Mouse (Mus musculus) lung, embryonic 15.5 days (tissue): ENCODE measurements around the gene Pld6. TPM values are rescaled to one million over a fixed set of nuclear protein-coding genes. Genes with fewer than 3 reads are reported as not detected.

Experiments
- ATAC-seq: fragments of 200-750 bp; cut with Nextera tagmentation; 2 replicates; pipeline ENCODE4 v1.8.0; 2017; ENCODE audit warnings: moderate number of reproducible peaks, borderline replicate concordance; ENCODE audit not compliant: low FRiP score, low TSS enrichment; ENCODE audit errors: extremely low read depth
- H3K27ac ChIP-seq: fragments of 300-500 bp; sonication (generic); 2 replicates; pipeline ENCODE4 v1.5.1; 2015; ENCODE audit warnings: moderate library complexity, mild to moderate bottlenecking, inconsistent platforms
- H3K27me3 ChIP-seq: fragments of 300-500 bp; sonication (generic); 2 replicates; pipeline ENCODE4 v1.6.1; 2015; ENCODE audit warnings: inconsistent platforms
- H3K36me3 ChIP-seq: fragments of 300-500 bp; sonication (generic); 2 replicates; pipeline ENCODE4 v1.6.1; 2015; ENCODE audit warnings: inconsistent platforms
- H3K4me1 ChIP-seq: fragments of 300-500 bp; sonication (generic); 2 replicates; pipeline ENCODE4 v1.6.1; 2015; ENCODE audit warnings: inconsistent platforms
- H3K4me2 ChIP-seq: fragments of 300-500 bp; sonication (generic); 2 replicates; pipeline ENCODE4 v1.6.1; 2015; ENCODE audit warnings: inconsistent platforms, mild to moderate bottlenecking, moderate library complexity
- H3K4me3 ChIP-seq: fragments of 300-500 bp; sonication (generic); 2 replicates; pipeline ENCODE4 v1.5.1; 2015; ENCODE audit warnings: mild to moderate bottlenecking, inconsistent platforms
- H3K9ac ChIP-seq: fragments of 300-500 bp; sonication (generic); 2 replicates; pipeline ENCODE4 v1.6.1; 2015; ENCODE audit warnings: inconsistent platforms
- H3K9me3 ChIP-seq: fragments of 300-500 bp; sonication (generic); 2 replicates; pipeline ENCODE4 v1.6.1; 2016; ENCODE audit warnings: inconsistent platforms
- WGBS: fragments of 180-500 bp; shearing (Covaris S2); methylation state at CpG from one replicate; pipeline ENCODE4 v1.1.7; 2015; 5-methylcytosine and 5-hydroxymethylcytosine counted together
- polyA plus RNA-seq: library from polyadenylated mRNA; unstranded; fragments of >200 nt; fragmentation: Nextera tagmentation; extraction: Ambion mirVana; gene quantifications from 2 replicates; pipeline ENCODE4 v1.2.1, GENCODE M21; 2015

Pld6 gene
- polyA plus RNA-seq, 1 experiment from 2014 or later: 6.2 TPM

GRCm38 (mm10) chr11:59769307-59769706, 18.1 kb downstream of the Pld6 start:
- H3K27me3 ChIP-seq: no peaks in the 10 kb centered on the region
- H3K9ac ChIP-seq: no peak overlapping the region
- no peak overlapping the region for H3K4me3 ChIP-seq
- H3K27ac ChIP-seq: no peak overlapping the region
- 94% methylated on average over 2 of the region's 2 CpGs for WGBS
- no peaks in the 10 kb centered on the region for H3K9me3 ChIP-seq
- no peak for ATAC-seq
- peaks cover 96% of the 10 kb centered on the region for H3K36me3 ChIP-seq
- H3K4me2 ChIP-seq: no peak overlapping the region
- no peaks in the 10 kb centered on the region for H3K4me1 ChIP-seq

- Histone ChIP-seq H3K4me1 (no peaks in the 10 kb centered on the region), H3K27me3 (no peaks in the 10 kb centered on the region), H3K36me3 (peaks cover 94% of the 10 kb centered on the region), H3K4me3 (no peak overlapping the region), H3K9me3 (no peaks in the 10 kb centered on the region), H3K4me2 (no peak overlapping the region), H3K27ac (no peak overlapping the region), H3K9ac (no peak overlapping the region)
- WGBS: 91% methylated on average over 6 of the region's 6 CpGs
- ATAC-seq: no peak
Observed at GRCm38 (mm10) chr11:59760796-59761195, 26.6 kb downstream of the Pld6 start.

- WGBS: 81% methylated on average over 2 of the region's 2 CpGs
- H3K27ac ChIP-seq: no peak overlapping the region
- peaks cover 93% of the 10 kb centered on the region for H3K36me3 ChIP-seq
- H3K9me3 ChIP-seq: no peaks in the 10 kb centered on the region
- no peaks in the 10 kb centered on the region for H3K27me3 ChIP-seq
- H3K9ac ChIP-seq: no peak overlapping the region
- ATAC-seq: no peak
- no peak overlapping the region for H3K4me3 ChIP-seq
- H3K4me2 ChIP-seq: no peak overlapping the region
- no peaks in the 10 kb centered on the region for H3K4me1 ChIP-seq
Observed at GRCm38 (mm10) chr11:59759626-59760025, 27.8 kb downstream of the Pld6 start.

GRCm38 (mm10) chr11:59759178-59759577, 28.3 kb downstream of the Pld6 start:
- H3K27ac ChIP-seq: no peak overlapping the region
- 74% methylated on average over 4 of the region's 4 CpGs for WGBS

GRCm38 (mm10) chr11:59758191-59758985, 29.1 kb downstream of the Pld6 start:
- H3K27ac ChIP-seq: no peak overlapping the region
- peaks cover 90% of the 10 kb centered on the region for H3K36me3 ChIP-seq
- no peak overlapping the region for H3K4me3 ChIP-seq
- no peak overlapping the region for H3K9ac ChIP-seq
- no peaks in the 10 kb centered on the region for H3K27me3 ChIP-seq
- ATAC-seq: no peak
- no peaks in the 10 kb centered on the region for H3K4me1 ChIP-seq
- WGBS: 79% methylated on average over 9 of the region's 9 CpGs
- no peak overlapping the region for H3K4me2 ChIP-seq
- H3K9me3 ChIP-seq: no peaks in the 10 kb centered on the region

More at GRCm38 (mm10) chr11:59759178-59759577, 28.3 kb downstream of the Pld6 start:
- H3K27me3 ChIP-seq: no peaks in the 10 kb centered on the region
- no peak overlapping the region for H3K4me3 ChIP-seq
- H3K36me3 ChIP-seq: peaks cover 92% of the 10 kb centered on the region
- ATAC-seq: no peak
- no peaks in the 10 kb centered on the region for H3K4me1 ChIP-seq
- no peak overlapping the region for H3K4me2 ChIP-seq
- H3K9ac ChIP-seq: no peak overlapping the region
- H3K9me3 ChIP-seq: no peaks in the 10 kb centered on the region

- Histone ChIP-seq H3K4me2 (no peak overlapping the region), H3K9me3 (no peaks in the 10 kb centered on the region), H3K36me3 (peaks cover 94% of the 10 kb centered on the region), H3K4me1 (no peaks in the 10 kb centered on the region), H3K9ac (no peak overlapping the region), H3K27ac (no peak overlapping the region), H3K4me3 (no peak overlapping the region), H3K27me3 (no peaks in the 10 kb centered on the region)
- ATAC-seq: no peak
- WGBS: 83% methylated on average over 4 of the region's 4 CpGs
Observed at GRCm38 (mm10) chr11:59756351-59756750, 31.1 kb downstream of the Pld6 start.

- no peaks in the 10 kb centered on the region for H3K27me3 ChIP-seq
- H3K27ac ChIP-seq: no peak overlapping the region
- WGBS: 92% methylated on average over 6 of the region's 6 CpGs
- ATAC-seq: no peak
- H3K4me1 ChIP-seq: no peaks in the 10 kb centered on the region
- peaks cover 93% of the 10 kb centered on the region for H3K36me3 ChIP-seq
- no peak overlapping the region for H3K4me3 ChIP-seq
- H3K9me3 ChIP-seq: no peaks in the 10 kb centered on the region
- H3K4me2 ChIP-seq: no peak overlapping the region
- no peak overlapping the region for H3K9ac ChIP-seq
Observed at GRCm38 (mm10) chr11:59754504-59754903, 32.9 kb downstream of the Pld6 start.

GRCm38 (mm10) chr11:59749050-59749449, 38.4 kb downstream of the Pld6 start:
- Histone ChIP-seq H3K4me2 (no peak overlapping the region), H3K9ac (no peak overlapping the region), H3K4me3 (no peak overlapping the region), H3K27me3 (no peaks in the 10 kb centered on the region), H3K4me1 (no peaks in the 10 kb centered on the region), H3K36me3 (peaks cover 74% of the 10 kb centered on the region), H3K9me3 (no peaks in the 10 kb centered on the region), H3K27ac (no peak overlapping the region)
- WGBS: 86% methylated on average over 3 of the region's 3 CpGs
- no peak for ATAC-seq

- peaks cover 74% of the 10 kb centered on the region for H3K36me3 ChIP-seq
- 76% methylated on average over 2 of the region's 2 CpGs for WGBS
- no peak overlapping the region for H3K27ac ChIP-seq
- no peak overlapping the region for H3K9ac ChIP-seq
- no peak overlapping the region for H3K4me3 ChIP-seq
- H3K27me3 ChIP-seq: no peaks in the 10 kb centered on the region
- H3K4me1 ChIP-seq: no peaks in the 10 kb centered on the region
- no peaks in the 10 kb centered on the region for H3K9me3 ChIP-seq
- no peak for ATAC-seq
- H3K4me2 ChIP-seq: no peak overlapping the region
Observed at GRCm38 (mm10) chr11:59746614-59747013, 40.8 kb downstream of the Pld6 start.

- H3K4me1 ChIP-seq: no peaks in the 10 kb centered on the region
- 74% methylated on average over 5 of the region's 5 CpGs for WGBS
- no peak overlapping the region for H3K27ac ChIP-seq
- no peak overlapping the region for H3K4me2 ChIP-seq
- H3K4me3 ChIP-seq: no peak overlapping the region
- ATAC-seq: no peak
- H3K9me3 ChIP-seq: no peaks in the 10 kb centered on the region
- H3K27me3 ChIP-seq: no peaks in the 10 kb centered on the region
- H3K36me3 ChIP-seq: peaks cover 74% of the 10 kb centered on the region
- no peak overlapping the region for H3K9ac ChIP-seq
Observed at GRCm38 (mm10) chr11:59745851-59746250, 41.6 kb downstream of the Pld6 start.

GRCm38 (mm10) chr11:59744374-59744773, 43.1 kb downstream of the Pld6 start:
- H3K36me3 ChIP-seq: peaks cover 75% of the 10 kb centered on the region
- H3K4me3 ChIP-seq: no peak overlapping the region
- WGBS: 86% methylated on average over 4 of the region's 4 CpGs
- no peak overlapping the region for H3K4me2 ChIP-seq
- H3K27ac ChIP-seq: no peak overlapping the region
- no peak for ATAC-seq
- H3K4me1 ChIP-seq: no peaks in the 10 kb centered on the region
- H3K9me3 ChIP-seq: no peaks in the 10 kb centered on the region
- no peaks in the 10 kb centered on the region for H3K27me3 ChIP-seq
- H3K9ac ChIP-seq: no peak overlapping the region

GRCm38 (mm10) chr11:59743712-59744111, 43.7 kb downstream of the Pld6 start:
- 100% methylated on average over 1 of the region's 1 CpGs for WGBS
- ATAC-seq: no peak
- Histone ChIP-seq H3K36me3 (peaks cover 75% of the 10 kb centered on the region), H3K4me2 (no peak overlapping the region), H3K27ac (no peak overlapping the region), H3K4me1 (no peaks in the 10 kb centered on the region), H3K4me3 (no peak overlapping the region), H3K9ac (no peak overlapping the region), H3K27me3 (no peaks in the 10 kb centered on the region), H3K9me3 (no peaks in the 10 kb centered on the region)
